Mouse (Mus musculus): ENCODE results near the gene D130040H23Rik.

D130040H23Rik gene

GRCm38 (mm10) chr8:69270386-69271202 is at the start of gene D130040H23Rik:
D130040H23Rik (plus strand) TSS chr8:69271080.
- DNase-seq = peak; percentile 93

GRCm38 (mm10) chr8:69242541-69242940 is 28.3 kb upstream of the D130040H23Rik start:
- no peak for DNase-seq

- DNase-seq = peak; percentile 21
These were observed 2.4 kb upstream of the D130040H23Rik start for GRCm38 (mm10) chr8:69268525-69268924.

- no peak for DNase-seq
These were observed 299 bp downstream of the D130040H23Rik start for GRCm38 (mm10) chr8:69271203-69271554.

GRCm38 (mm10) chr8:69272435-69272834 is 1.6 kb downstream of the D130040H23Rik start:
- no peak for DNase-seq

GRCm38 (mm10) chr8:69324771-69325170 is 53.9 kb downstream of the D130040H23Rik start:
- no peak for DNase-seq

GRCm38 (mm10) chr8:69328301-69329288 is 57.7 kb downstream of the D130040H23Rik start:
- peak; percentile 81 for DNase-seq

- DNase-seq = peak; percentile 1
These were observed 58.4 kb downstream of the D130040H23Rik start for GRCm38 (mm10) chr8:69329289-69329688.
